Mouse (Mus musculus) heart, adult 2 months (tissue): ENCODE results near the gene Kcnb1.

Experiments used
- CTCF ChIP-seq: fragments of 200-600 bp; IDR thresholded peaks from 2 replicates; pipeline ENCODE4 v1.8.1; 2022; ENCODE audit warnings: antibody characterized with exemption, mild to moderate bottlenecking, moderate library complexity
- POLR2A ChIP-seq: fragments of 200-500 bp; IDR thresholded peaks from 2 replicates; pipeline ENCODE4 v1.6.1; 2011; ENCODE audit warnings: mild to moderate bottlenecking, low read depth, low read length, control low read depth; ENCODE audit not compliant: insufficient read depth

- TF ChIP-seq CTCF (no peak), POLR2A (no peak)
Observed at GRCm38 (mm10) chr2:167221159-167221845, 31.3 kb upstream of the Kcnb1 start.
